Mouse (Mus musculus): ENCODE measurements at regions not wholly inside any gene's neighbourhood (a gene's known extent, or its start where the extent isn't known, plus 50 kb on each side); places are given as distances from the start of the nearest gene placed in this dataset.
A peak's percentile ranks its signal among the peaks of the same experiment; 100 is the strongest.

- DNase-seq (ENCODE audit: low spot score): no peak
Observed at GRCm38 (mm10) chr10:71959584-71959983, 612.0 kb downstream of the Ipmk start.

- DNase-seq (ENCODE audit: low spot score): peak; percentile 10
Observed at GRCm38 (mm10) chr10:71960422-71961089, 613.0 kb downstream of the Ipmk start.

- DNase-seq (ENCODE audit: low spot score): no peak
Observed at GRCm38 (mm10) chr10:71978035-71978434, 630.5 kb downstream of the Ipmk start.

GRCm38 (mm10) chr10:72002875-72003720 lies 651.5 kb upstream of the Zwint start:
- DNase-seq (ENCODE audit: low spot score): no peak
